Mouse (Mus musculus) heart, adult 2 months (tissue): ENCODE measurements around the gene Bcl10.

Experiments
- CTCF ChIP-seq: fragments of 200-600 bp; IDR thresholded peaks from 2 replicates; pipeline ENCODE4 v1.8.1; 2022; ENCODE audit warnings: antibody characterized with exemption, mild to moderate bottlenecking, moderate library complexity
- EP300 ChIP-seq: fragments of 200-500 bp; IDR thresholded peaks from 2 replicates; pipeline ENCODE4 v1.6.1; 2011; ENCODE audit warnings: low read depth, low read length, control low read depth; ENCODE audit not compliant: insufficient read depth

DNA sequence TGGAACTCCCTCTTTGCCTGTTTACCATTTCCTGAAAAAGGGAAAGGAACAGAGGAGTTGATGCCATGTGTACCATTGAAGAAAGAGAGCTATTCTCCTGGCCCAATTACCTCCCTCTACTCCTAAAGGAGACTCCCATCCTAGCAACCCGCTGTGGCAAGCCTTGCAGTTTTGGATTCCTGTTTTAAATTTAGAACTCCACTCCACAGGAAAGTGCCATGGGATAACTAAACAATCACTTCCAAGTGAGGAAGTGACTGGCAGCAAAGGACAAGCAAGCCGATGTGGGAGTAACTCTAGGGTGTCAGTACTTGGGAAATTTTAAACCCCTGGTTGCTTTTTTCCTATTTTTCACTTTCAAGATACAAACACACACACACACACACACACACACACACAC, 24.1 kb downstream of the Bcl10 start:
- TF ChIP-seq EP300 (no peak), CTCF (no peak)
